Mouse (Mus musculus): Measurements from ENCODE around the gene 4930550C14Rik. TPM values are rescaled to one million over a fixed set of nuclear protein-coding genes. Genes with fewer than 3 reads are reported as not detected.

Gene 4930550C14Rik
- polyA plus RNA-seq, 1 experiment from 2014 or later = 0.84 TPM

GRCm38 (mm10) chr9:53380595-53380994 is 21.5 kb upstream of the 4930550C14Rik start:
- ATAC-seq (replicated peaks; ENCODE audit: low FRiP score, low TSS enrichment, low read depth) (no peak), DNase-seq (ENCODE audit: low spot score) (no peak)
- no peaks in the 10 kb centered on the region for H3K27me3 ChIP-seq (replicated peaks; ENCODE audit: control insufficient read depth, insufficient read depth, low read length)
- H3K4me2 ChIP-seq (ENCODE audit: low read length) = no peak overlapping the region
- H3K27ac ChIP-seq (ENCODE audit: low read depth) = no peak overlapping the region
- H3K9ac ChIP-seq (ENCODE audit: low read length) = no peak overlapping the region
- WGBS = 72% methylated on average over 2 of the region's 2 CpGs
- H3K9me3 ChIP-seq (ENCODE audit: control insufficient read depth, low read length) = no peaks in the 10 kb centered on the region
- H3K4me3 ChIP-seq (ENCODE audit: low read depth, low read length) = no peak overlapping the region
- H3K4me1 ChIP-seq (replicated peaks; ENCODE audit: control insufficient read depth, insufficient read depth, low read length) = peaks cover 12% of the 10 kb centered on the region; the same call in 1 of the 2 replicates
- H3K36me3 ChIP-seq (ENCODE audit: control insufficient read depth, insufficient read depth, low read length) = no peaks in the 10 kb centered on the region

- H3K27ac ChIP-seq (ENCODE audit: low read depth) = no peak overlapping the region
- no peak overlapping the region for H3K4me3 ChIP-seq (ENCODE audit: low read depth, low read length)
- DNase-seq (ENCODE audit: low spot score) (no peak), ATAC-seq (replicated peaks; ENCODE audit: low FRiP score, low TSS enrichment, low read depth) (no peak)
- no peaks in the 10 kb centered on the region for H3K36me3 ChIP-seq (ENCODE audit: control insufficient read depth, insufficient read depth, low read length)
- no peaks in the 10 kb centered on the region for H3K27me3 ChIP-seq (replicated peaks; ENCODE audit: control insufficient read depth, insufficient read depth, low read length)
- H3K4me1 ChIP-seq (replicated peaks; ENCODE audit: control insufficient read depth, insufficient read depth, low read length) = peaks cover 13% of the 10 kb centered on the region; the same call in 1 of the 2 replicates
- no peak overlapping the region for H3K9ac ChIP-seq (ENCODE audit: low read length)
- no peak overlapping the region for H3K4me2 ChIP-seq (ENCODE audit: low read length)
- H3K9me3 ChIP-seq (ENCODE audit: control insufficient read depth, low read length) = no peaks in the 10 kb centered on the region
- WGBS = 87% methylated on average over 5 of the region's 5 CpGs
These were observed 21.0 kb upstream of the 4930550C14Rik start for GRCm38 (mm10) chr9:53381113-53381615.

- ATAC-seq (replicated peaks; ENCODE audit: low FRiP score, low TSS enrichment, low read depth) = peak; percentile 97
- H3K9ac ChIP-seq (ENCODE audit: low read length) = peak within 1 kb of the TSS; percentile 95
- H3K27me3 ChIP-seq (replicated peaks; ENCODE audit: control insufficient read depth, insufficient read depth, low read length) = no peaks in the 10 kb centered on the region
- under 1% methylated on average over 63 of the region's 75 CpGs for WGBS
- H3K27ac ChIP-seq (ENCODE audit: low read depth) = peak within 1 kb of the TSS; percentile 99
- DNase-seq (ENCODE audit: low spot score) = peak; percentile 93
- peak within 1 kb of the TSS; percentile 72 for H3K4me3 ChIP-seq (ENCODE audit: low read depth, low read length)
- H3K4me1 ChIP-seq (replicated peaks; ENCODE audit: control insufficient read depth, insufficient read depth, low read length) = 0 out of 2 replicates have a peak, but pooled peaks cover 9% of the 10 kb centered on the region
- H3K4me2 ChIP-seq (ENCODE audit: low read length) = peak within 1 kb of the TSS; percentile 82
- H3K9me3 ChIP-seq (ENCODE audit: control insufficient read depth, low read length) = no peaks in the 10 kb centered on the region
- H3K36me3 ChIP-seq (ENCODE audit: control insufficient read depth, insufficient read depth, low read length) = 0 out of 2 replicates have a peak, but pooled peaks cover 2% of the 10 kb centered on the region
These were observed 17.9 kb upstream of the 4930550C14Rik start, which contains the start of gene Kdelc2 for GRCm38 (mm10) chr9:53383951-53384866. TSS of gene Kdelc2 (plus strand) at chr9:53384025.

GRCm38 (mm10) chr9:53384873-53385272 is 17.3 kb upstream of the 4930550C14Rik start:
- H3K27me3 ChIP-seq (replicated peaks; ENCODE audit: control insufficient read depth, insufficient read depth, low read length) = no peaks in the 10 kb centered on the region
- WGBS = 3% methylated on average over 8 of the region's 8 CpGs
- H3K4me1 ChIP-seq (replicated peaks; ENCODE audit: control insufficient read depth, insufficient read depth, low read length) = 0 out of 2 replicates have a peak, but pooled peaks cover 9% of the 10 kb centered on the region
- 0 out of 2 replicates have a peak, but pooled peaks cover 5% of the 10 kb centered on the region for H3K36me3 ChIP-seq (ENCODE audit: control insufficient read depth, insufficient read depth, low read length)
- H3K4me2 ChIP-seq (ENCODE audit: low read length) = peak overlapping the region; percentile 82
- peak overlapping the region; percentile 95 for H3K9ac ChIP-seq (ENCODE audit: low read length)
- no peaks in the 10 kb centered on the region for H3K9me3 ChIP-seq (ENCODE audit: control insufficient read depth, low read length)
- peak overlapping the region; percentile 99 for H3K27ac ChIP-seq (ENCODE audit: low read depth)
- ATAC-seq (replicated peaks; ENCODE audit: low FRiP score, low TSS enrichment, low read depth) (0 out of 2 replicates have a peak, but pooled peaks have one; percentile 5), DNase-seq (ENCODE audit: low spot score) (no peak)
- peak overlapping the region; percentile 72 for H3K4me3 ChIP-seq (ENCODE audit: low read depth, low read length)

GRCm38 (mm10) chr9:53387431-53387830 is 14.7 kb upstream of the 4930550C14Rik start:
- Histone ChIP-seq H3K9me3 (ENCODE audit: control insufficient read depth, low read length) (no peaks in the 10 kb centered on the region), H3K27me3 (replicated peaks; ENCODE audit: control insufficient read depth, insufficient read depth, low read length) (no peaks in the 10 kb centered on the region), H3K4me2 (ENCODE audit: low read length) (no peak overlapping the region), H3K27ac (ENCODE audit: low read depth) (no peak overlapping the region), H3K9ac (ENCODE audit: low read length) (no peak overlapping the region), H3K4me3 (ENCODE audit: low read depth, low read length) (no peak overlapping the region), H3K36me3 (ENCODE audit: control insufficient read depth, insufficient read depth, low read length) (0 out of 2 replicates have a peak, but pooled peaks cover 16% of the 10 kb centered on the region), H3K4me1 (replicated peaks; ENCODE audit: control insufficient read depth, insufficient read depth, low read length) (0 out of 2 replicates have a peak, but pooled peaks cover 9% of the 10 kb centered on the region)
- 61% methylated on average over 2 of the region's 2 CpGs for WGBS
- ATAC-seq (replicated peaks; ENCODE audit: low FRiP score, low TSS enrichment, low read depth) (no peak), DNase-seq (ENCODE audit: low spot score) (no peak)

GRCm38 (mm10) chr9:53389109-53389508 is 13.0 kb upstream of the 4930550C14Rik start:
- ATAC-seq (replicated peaks; ENCODE audit: low FRiP score, low TSS enrichment, low read depth) (no peak), DNase-seq (ENCODE audit: low spot score) (no peak)
- Histone ChIP-seq H3K27me3 (replicated peaks; ENCODE audit: control insufficient read depth, insufficient read depth, low read length) (no peaks in the 10 kb centered on the region), H3K27ac (ENCODE audit: low read depth) (no peak overlapping the region), H3K4me3 (ENCODE audit: low read depth, low read length) (no peak overlapping the region), H3K9me3 (ENCODE audit: control insufficient read depth, low read length) (no peaks in the 10 kb centered on the region), H3K4me1 (replicated peaks; ENCODE audit: control insufficient read depth, insufficient read depth, low read length) (0 out of 2 replicates have a peak, but pooled peaks cover 9% of the 10 kb centered on the region), H3K36me3 (ENCODE audit: control insufficient read depth, insufficient read depth, low read length) (0 out of 2 replicates have a peak, but pooled peaks cover 16% of the 10 kb centered on the region), H3K9ac (ENCODE audit: low read length) (no peak overlapping the region), H3K4me2 (ENCODE audit: low read length) (no peak overlapping the region)
- 82% methylated on average over 3 of the region's 3 CpGs for WGBS

- 0 out of 2 replicates have a peak, but pooled peaks cover 6% of the 10 kb centered on the region for H3K4me1 ChIP-seq (replicated peaks; ENCODE audit: control insufficient read depth, insufficient read depth, low read length)
- no peak overlapping the region for H3K4me3 ChIP-seq (ENCODE audit: low read depth, low read length)
- H3K4me2 ChIP-seq (ENCODE audit: low read length) = no peak overlapping the region
- H3K27ac ChIP-seq (ENCODE audit: low read depth) = no peak overlapping the region
- DNase-seq (ENCODE audit: low spot score) (no peak), ATAC-seq (replicated peaks; ENCODE audit: low FRiP score, low TSS enrichment, low read depth) (no peak)
- 0 out of 2 replicates have a peak, but pooled peaks cover 16% of the 10 kb centered on the region for H3K36me3 ChIP-seq (ENCODE audit: control insufficient read depth, insufficient read depth, low read length)
- H3K27me3 ChIP-seq (replicated peaks; ENCODE audit: control insufficient read depth, insufficient read depth, low read length) = no peaks in the 10 kb centered on the region
- H3K9ac ChIP-seq (ENCODE audit: low read length) = no peak overlapping the region
- 80% methylated on average over 7 of the region's 7 CpGs for WGBS
- H3K9me3 ChIP-seq (ENCODE audit: control insufficient read depth, low read length) = no peaks in the 10 kb centered on the region
These were observed 12.0 kb upstream of the 4930550C14Rik start for GRCm38 (mm10) chr9:53390136-53390535.

GRCm38 (mm10) chr9:53397685-53398387 is 4.3 kb upstream of the 4930550C14Rik start:
- WGBS = 83% methylated on average over 13 of the region's 13 CpGs
- Histone ChIP-seq H3K4me2 (ENCODE audit: low read length) (no peak overlapping the region), H3K27ac (ENCODE audit: low read depth) (no peak overlapping the region), H3K27me3 (replicated peaks; ENCODE audit: control insufficient read depth, insufficient read depth, low read length) (no peaks in the 10 kb centered on the region), H3K36me3 (ENCODE audit: control insufficient read depth, insufficient read depth, low read length) (peaks cover 13% of the 10 kb centered on the region; the same call in 1 of the 2 replicates), H3K4me3 (ENCODE audit: low read depth, low read length) (no peak overlapping the region), H3K9ac (ENCODE audit: low read length) (no peak overlapping the region), H3K9me3 (ENCODE audit: control insufficient read depth, low read length) (no peaks in the 10 kb centered on the region), H3K4me1 (replicated peaks; ENCODE audit: control insufficient read depth, insufficient read depth, low read length) (0 out of 2 replicates have a peak, but pooled peaks cover 7% of the 10 kb centered on the region)
- ATAC-seq (replicated peaks; ENCODE audit: low FRiP score, low TSS enrichment, low read depth) = no peak
- DNase-seq (ENCODE audit: low spot score) = no peak
